Mouse (Mus musculus): ENCODE data around the gene Oaz1. TPM values are rescaled to one million over a fixed set of nuclear protein-coding genes. Genes with fewer than 3 reads are reported as not detected.

The Oaz1 gene
- polyA plus RNA-seq, 1 experiment = 1,045 TPM

GRCm38 (mm10) chr10:80796307-80796848, 30.1 kb upstream of the Oaz1 start:
- Histone ChIP-seq H3K4me1 (ENCODE audit: control insufficient read depth, insufficient read depth, low read length) (peaks cover 10% of the 10 kb centered on the region; the same call in 1 of the 2 replicates), H3K4me3 (ENCODE audit: insufficient read depth, low read depth, low read length) (no peak overlapping the region), H3K36me3 (ENCODE audit: control insufficient read depth, insufficient read depth, low read length) (no peaks in the 10 kb centered on the region), H3K27me3 (replicated peaks; ENCODE audit: control insufficient read depth, insufficient read depth, low read length) (no peaks in the 10 kb centered on the region), H3K27ac (ENCODE audit: insufficient read depth, low read depth, low read length) (no peak overlapping the region)
- DNase-seq = no peak
- TF ChIP-seq POLR2A (IDR thresholded peaks at IDR 0.05; ENCODE audit: low read depth, low read length) (no peak), CTCF (conservative IDR thresholded peaks at IDR 0.05; ENCODE audit: insufficient read depth, insufficient read length, low read depth, low read length) (no peak)
- WGBS = 68% methylated on average over 9 of the region's 9 CpGs

- Histone ChIP-seq H3K27me3 (replicated peaks; ENCODE audit: control insufficient read depth, insufficient read depth, low read length) (no peaks in the 10 kb centered on the region), H3K36me3 (ENCODE audit: control insufficient read depth, insufficient read depth, low read length) (no peaks in the 10 kb centered on the region), H3K27ac (ENCODE audit: insufficient read depth, low read depth, low read length) (peak overlapping the region; percentile 97), H3K4me1 (ENCODE audit: control insufficient read depth, insufficient read depth, low read length) (peaks cover 10% of the 10 kb centered on the region; the same call in 1 of the 2 replicates), H3K4me3 (ENCODE audit: insufficient read depth, low read depth, low read length) (peak overlapping the region; percentile 69)
- DNase-seq = no peak
- WGBS = 1% methylated on average over 59 of the region's 59 CpGs
- no peak for TF ChIP-seq CTCF (conservative IDR thresholded peaks at IDR 0.05; ENCODE audit: insufficient read depth, insufficient read length, low read depth, low read length)
- TF ChIP-seq POLR2A (IDR thresholded peaks at IDR 0.05; ENCODE audit: low read depth, low read length) = no peak
Observed at GRCm38 (mm10) chr10:80797186-80798149, 29.0 kb upstream of the Oaz1 start.

- no peak for TF ChIP-seq POLR2A (IDR thresholded peaks at IDR 0.05; ENCODE audit: low read depth, low read length)
- TF ChIP-seq CTCF (conservative IDR thresholded peaks at IDR 0.05; ENCODE audit: insufficient read depth, insufficient read length, low read depth, low read length) = 0 out of 2 replicates have a peak, but pooled peaks have one; percentile 2
- peak; percentile 97 for DNase-seq
- Histone ChIP-seq H3K4me1 (ENCODE audit: control insufficient read depth, insufficient read depth, low read length) (peaks cover 10% of the 10 kb centered on the region; the same call in 1 of the 2 replicates), H3K27me3 (replicated peaks; ENCODE audit: control insufficient read depth, insufficient read depth, low read length) (no peaks in the 10 kb centered on the region), H3K27ac (ENCODE audit: insufficient read depth, low read depth, low read length) (peak within 1 kb of the TSS; percentile 97), H3K36me3 (ENCODE audit: control insufficient read depth, insufficient read depth, low read length) (no peaks in the 10 kb centered on the region), H3K4me3 (ENCODE audit: insufficient read depth, low read depth, low read length) (peak within 1 kb of the TSS; percentile 69)
- WGBS = under 1% methylated on average over 104 of the region's 104 CpGs
Observed at GRCm38 (mm10) chr10:80798150-80799006, 28.1 kb upstream of the Oaz1 start, which contains the start of the genes Sf3a2 and Plekhj1. Gene Sf3a2, plus strand, starts transcription at chr10:80798198. Gene Plekhj1, minus strand, starts transcription at chr10:80798626.

- Histone ChIP-seq H3K36me3 (ENCODE audit: control insufficient read depth, insufficient read depth, low read length) (no peaks in the 10 kb centered on the region), H3K27me3 (replicated peaks; ENCODE audit: control insufficient read depth, insufficient read depth, low read length) (no peaks in the 10 kb centered on the region)
- under 1% methylated on average over 18 of the region's 18 CpGs for WGBS
Observed at GRCm38 (mm10) chr10:80799070-80799566, 27.3 kb upstream of the Oaz1 start.

DNA sequence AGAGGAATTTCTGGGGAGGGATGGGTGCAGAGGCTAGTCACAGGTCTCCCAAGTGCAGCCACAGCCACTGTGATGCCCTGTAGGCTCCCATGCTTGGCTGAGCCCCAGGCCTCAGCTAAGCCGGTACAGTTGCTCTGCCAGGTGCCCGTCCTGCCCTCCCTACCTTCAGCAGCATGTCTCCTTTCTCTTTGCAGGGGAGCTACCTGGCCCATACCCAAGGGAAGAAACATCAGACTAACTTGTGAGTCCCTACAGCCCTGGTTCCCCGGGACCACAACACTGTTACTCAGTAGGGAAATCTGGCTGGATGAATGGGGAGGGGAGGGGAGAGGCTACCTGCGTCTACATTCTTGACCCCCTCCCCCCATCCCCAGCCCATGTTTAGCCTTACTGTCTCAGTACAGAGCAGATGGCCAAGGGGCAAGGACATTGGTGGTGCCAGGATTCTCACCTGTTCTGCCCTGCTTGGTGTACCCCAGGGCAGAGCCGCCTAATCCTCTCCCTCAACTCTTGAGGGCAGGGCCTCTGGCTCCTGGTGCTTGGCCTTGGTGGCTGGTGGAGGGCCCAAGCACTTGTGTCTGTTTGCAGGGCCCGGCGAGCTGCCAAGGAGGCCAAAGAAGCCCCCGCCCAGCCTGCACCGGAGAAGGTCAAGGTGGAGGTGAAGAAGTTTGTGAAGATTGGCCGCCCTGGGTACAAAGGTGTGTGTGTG, 24.1 kb upstream of the Oaz1 start:
- no peak for TF ChIP-seq CTCF (conservative IDR thresholded peaks at IDR 0.05; ENCODE audit: insufficient read depth, insufficient read length, low read depth, low read length)
- no peak for TF ChIP-seq POLR2A (IDR thresholded peaks at IDR 0.05; ENCODE audit: low read depth, low read length)
- WGBS = 76% methylated on average over 10 of the region's 10 CpGs
- Histone ChIP-seq H3K36me3 (ENCODE audit: control insufficient read depth, insufficient read depth, low read length) (no peaks in the 10 kb centered on the region), H3K4me1 (ENCODE audit: control insufficient read depth, insufficient read depth, low read length) (peaks cover 7% of the 10 kb centered on the region; the same call in 1 of the 2 replicates), H3K27ac (ENCODE audit: insufficient read depth, low read depth, low read length) (no peak overlapping the region), H3K4me3 (ENCODE audit: insufficient read depth, low read depth, low read length) (no peak overlapping the region), H3K27me3 (replicated peaks; ENCODE audit: control insufficient read depth, insufficient read depth, low read length) (no peaks in the 10 kb centered on the region)
- DNase-seq = no peak

More at GRCm38 (mm10) chr10:80799070-80799566, 27.3 kb upstream of the Oaz1 start:
- Histone ChIP-seq H3K4me3 (ENCODE audit: insufficient read depth, low read depth, low read length) (peak overlapping the region; percentile 69), H3K27ac (ENCODE audit: insufficient read depth, low read depth, low read length) (peak overlapping the region; percentile 82), H3K4me1 (ENCODE audit: control insufficient read depth, insufficient read depth, low read length) (peaks cover 10% of the 10 kb centered on the region; the same call in 1 of the 2 replicates)
- TF ChIP-seq CTCF (conservative IDR thresholded peaks at IDR 0.05; ENCODE audit: insufficient read depth, insufficient read length, low read depth, low read length) (no peak), POLR2A (IDR thresholded peaks at IDR 0.05; ENCODE audit: low read depth, low read length) (no peak)
- no peak for DNase-seq

GRCm38 (mm10) chr10:80802996-80803395, 23.5 kb upstream of the Oaz1 start:
- Histone ChIP-seq H3K36me3 (ENCODE audit: control insufficient read depth, insufficient read depth, low read length) (no peaks in the 10 kb centered on the region), H3K27ac (ENCODE audit: insufficient read depth, low read depth, low read length) (no peak overlapping the region), H3K4me3 (ENCODE audit: insufficient read depth, low read depth, low read length) (no peak overlapping the region), H3K4me1 (ENCODE audit: control insufficient read depth, insufficient read depth, low read length) (peaks cover 11% of the 10 kb centered on the region; the same call in 1 of the 2 replicates), H3K27me3 (replicated peaks; ENCODE audit: control insufficient read depth, insufficient read depth, low read length) (no peaks in the 10 kb centered on the region)
- WGBS = 85% methylated on average over 3 of the region's 3 CpGs
- no peak for DNase-seq
- TF ChIP-seq CTCF (conservative IDR thresholded peaks at IDR 0.05; ENCODE audit: insufficient read depth, insufficient read length, low read depth, low read length) (no peak), POLR2A (IDR thresholded peaks at IDR 0.05; ENCODE audit: low read depth, low read length) (no peak)
